Mouse (Mus musculus): ENCODE data around the gene Gfod2.

The Gfod2 gene

GRCm38 (mm10) chr8:105700566-105700965 lies 57.9 kb downstream of the Gfod2 start:
- POLR2A ChIA-PET, result interaction anchor here in 3 of 4 experiments (0.6 to 5.7 kb wide), 43 partner anchors 8 to 357 kb away, joined by 3 to 58 read pairs (median 4); partner anchors contain the start of genes Carmil2 (in 3 of the 3), Agrp (in 2 of the 3), Ctcf (in 2 of the 3) and Pskh1 (in 2 of the 3)
- CTCF ChIA-PET, result interaction anchor here in 3 of 4 experiments (0.7 to 1.6 kb wide), 13 partner anchors 14 to 230 kb away, joined by 3 to 7 read pairs (median 3); partner anchors contain the start of gene Tppp3 (in 1 of the 3)

- ChIA-PET POLR2A (interaction anchor here in 3 of 4 experiments (0.7 to 5.7 kb wide), 32 partner anchors 10 to 352 kb away, joined by 3 to 58 read pairs (median 5); partner anchors contain the start of genes Carmil2 (in 3 of the 3), Agrp (in 2 of the 3), Ctcf (in 2 of the 3) and Ranbp10 (in 2 of the 3)), CTCF (interaction anchor here in 3 of 4 experiments (0.7 to 1.6 kb wide), 8 partner anchors 13 to 230 kb away, joined by 3 to 5 read pairs (median 4); partner anchors contain the start of gene Tppp3 (in 1 of the 3))
Measured at GRCm38 (mm10) chr8:105699488-105700215, 58.8 kb downstream of the Gfod2 start.

- ChIA-PET CTCF (interaction anchor here in 2 of 4 experiments (0.7 to 1.0 kb wide), 2 partner anchors 102 to 166 kb away, joined by 3 to 4 read pairs; no protein-coding TSS in a partner anchor), POLR2A (interaction anchor here in 3 of 4 experiments (0.6 to 5.7 kb wide), 9 partner anchors 9 to 157 kb away, joined by 3 to 58 read pairs (median 3); partner anchors contain the start of genes Carmil2 (in 2 of the 3) and Agrp (in 1 of the 3))
Measured at GRCm38 (mm10) chr8:105698734-105699133, 59.7 kb downstream of the Gfod2 start.

DNA sequence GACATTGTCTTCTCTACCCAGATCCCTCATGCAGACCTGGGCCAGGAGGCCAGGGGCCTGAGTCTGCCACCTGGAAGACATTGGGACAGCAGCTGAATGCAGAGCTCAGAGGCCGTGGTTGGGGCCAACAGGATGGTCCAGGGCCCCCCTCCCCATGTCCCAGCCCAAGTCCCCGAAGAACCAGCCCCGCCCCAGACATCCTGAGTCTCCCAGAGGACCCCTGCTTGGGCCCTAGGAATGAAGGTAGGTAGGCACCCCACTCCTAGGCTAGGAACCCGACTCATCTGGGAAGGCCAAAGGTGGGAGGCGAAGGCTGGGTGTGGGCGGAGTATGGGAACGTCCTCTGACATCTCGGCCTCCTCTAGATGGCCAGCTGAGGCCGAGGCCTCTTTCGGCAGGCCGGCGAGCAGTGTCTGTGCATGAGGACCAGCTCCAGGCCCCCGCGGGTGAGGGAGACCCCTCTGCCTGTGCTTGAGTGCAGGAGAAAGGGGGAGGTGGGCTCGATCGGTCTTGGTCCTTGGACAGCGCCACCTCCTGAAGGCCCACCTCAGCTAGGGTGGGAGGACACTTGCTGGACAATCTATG lies 61.2 kb downstream of the Gfod2 start:
- ChIA-PET POLR2A (interaction anchor here in 3 of 4 experiments (1.0 to 5.7 kb wide), 3 partner anchors 9 to 11 kb away, joined by 6 to 58 read pairs (median 45); partner anchors contain the start of gene Carmil2 (in 2 of the 3)), CTCF (interaction anchor here in 1 of 4 experiments (1.4 kb wide), 1 partner anchor 233 kb away, joined by 3 read pairs; no protein-coding TSS in a partner anchor)

DNA sequence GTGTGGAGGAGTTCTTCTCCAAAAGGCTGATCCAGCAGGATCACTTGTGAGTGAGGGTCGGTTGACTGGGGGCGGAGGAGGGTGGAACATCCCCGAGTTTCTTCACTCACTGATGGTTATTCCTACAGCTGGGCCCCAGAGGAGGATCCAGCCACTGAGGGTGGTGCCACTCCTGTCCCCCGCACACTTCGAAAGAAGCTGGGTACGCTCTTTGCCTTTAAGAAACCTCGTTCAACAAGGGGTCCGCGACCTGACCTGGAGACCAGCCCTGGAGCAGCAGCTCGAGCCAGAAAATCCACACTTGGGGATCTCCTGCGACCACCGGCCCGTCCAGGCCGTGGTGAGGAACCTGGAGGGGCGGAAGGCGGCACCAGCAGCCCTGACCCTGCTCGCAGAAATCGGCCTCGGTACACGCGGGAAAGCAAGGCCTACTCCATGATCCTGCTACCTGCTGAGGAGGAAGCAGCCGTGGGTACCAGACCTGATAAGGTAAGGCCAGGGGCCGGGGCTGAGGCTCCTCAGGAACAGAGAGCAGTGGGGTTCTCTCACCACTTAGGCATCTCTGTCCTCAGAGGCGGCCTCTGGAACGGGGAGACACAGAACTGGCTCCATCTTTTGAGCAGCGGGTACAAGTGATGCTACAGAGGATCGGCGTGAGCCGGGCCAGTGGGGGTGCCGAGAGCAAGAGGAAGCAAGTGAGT lies 63.2 kb downstream of the Gfod2 start:
- CTCF ChIA-PET, result interaction anchor here in 2 of 4 experiments (0.6 to 1.6 kb wide), 3 partner anchors 21 to 90 kb away, joined by 3 to 8 read pairs (median 4); partner anchors contain the start of gene Ripor1 (in 1 of the 2)
- POLR2A ChIA-PET, result interaction anchor here in 2 of 4 experiments (0.5 to 1.6 kb wide), 4 partner anchors 14 to 205 kb away, joined by 3 to 6 read pairs (median 4); no protein-coding TSS in a partner anchor

DNA sequence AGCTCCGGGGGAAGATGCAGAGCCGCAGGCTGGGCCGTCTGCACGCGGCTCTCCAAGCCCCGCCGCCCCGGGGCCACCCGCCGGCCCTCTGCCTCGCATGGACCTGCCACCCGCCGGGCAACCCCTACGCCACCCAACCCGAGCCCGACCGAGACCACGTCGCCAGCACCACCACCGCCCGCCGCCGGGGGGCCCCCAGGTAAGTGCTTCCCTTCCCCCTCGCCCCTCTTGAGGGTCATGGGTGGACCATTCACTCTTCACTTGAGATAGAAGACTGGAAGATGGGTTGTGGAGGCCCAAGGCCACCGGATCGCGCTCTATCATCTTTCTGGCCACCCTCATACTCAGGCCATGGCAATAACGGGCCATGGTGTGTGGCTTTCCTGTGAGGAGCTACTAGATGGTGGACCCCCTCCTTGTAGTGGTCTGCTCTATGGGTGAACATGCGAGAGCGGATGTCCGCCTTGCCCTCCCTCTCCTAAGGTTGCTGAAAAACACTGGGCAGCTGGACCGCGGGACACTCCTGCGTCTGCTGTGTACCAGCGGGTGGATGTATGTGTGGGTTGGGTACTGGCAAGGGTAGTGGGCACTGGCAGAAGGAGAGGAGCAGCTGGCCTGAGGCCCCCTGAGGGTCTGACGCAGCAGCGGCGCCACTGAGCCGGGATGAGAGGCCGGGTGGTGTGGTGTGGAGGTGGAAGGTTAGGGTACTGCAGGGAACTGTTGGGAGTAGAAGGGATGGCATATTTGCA lies 64.2 kb downstream of the Gfod2 start:
- ChIA-PET POLR2A (interaction anchor here in 3 of 4 experiments (0.5 to 2.9 kb wide), 14 partner anchors 10 to 133 kb away, joined by 3 to 10 read pairs (median 3); partner anchors contain the start of genes Ranbp10 (in 2 of the 3), 4933405L10Rik (in 1 of the 3), Agrp (in 1 of the 3) and Ctcf (in 1 of the 3)), CTCF (interaction anchor here in 3 of 4 experiments (0.5 to 1.9 kb wide), 8 partner anchors 20 to 220 kb away, joined by 3 to 6 read pairs (median 3); partner anchors contain the start of genes Agrp (in 1 of the 3), Ctcf (in 1 of the 3) and Ripor1 (in 1 of the 3))

DNA sequence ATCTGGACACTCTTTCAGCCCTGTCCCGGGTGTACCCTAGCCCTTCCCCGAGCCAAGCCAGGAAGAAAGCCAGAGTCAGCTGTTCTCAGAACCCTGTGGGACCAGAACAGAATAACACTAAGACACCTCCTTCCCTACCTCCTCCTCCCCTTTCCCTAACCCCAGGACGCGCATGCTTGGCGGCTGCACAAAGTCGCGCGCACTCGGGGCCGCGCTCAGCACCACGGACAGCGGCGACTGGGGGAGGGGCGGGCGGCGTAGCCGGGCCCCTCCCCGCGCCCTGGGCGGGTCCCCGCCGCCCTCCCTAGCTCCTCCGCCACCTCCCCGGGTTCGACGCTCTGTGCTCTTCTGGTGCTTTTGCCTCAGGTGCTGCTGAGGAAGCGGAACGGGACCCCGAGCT lies 64.8 kb downstream of the Gfod2 start:
- CTCF ChIA-PET, result interaction anchor here (0.6 to 1.9 kb wide), 9 partner anchors 20 to 97 kb away, joined by 3 to 9 read pairs (median 3); partner anchors contain the start of genes Agrp (in 1 of the 4), Ctcf (in 1 of the 4) and Ripor1 (in 1 of the 4)

DNA sequence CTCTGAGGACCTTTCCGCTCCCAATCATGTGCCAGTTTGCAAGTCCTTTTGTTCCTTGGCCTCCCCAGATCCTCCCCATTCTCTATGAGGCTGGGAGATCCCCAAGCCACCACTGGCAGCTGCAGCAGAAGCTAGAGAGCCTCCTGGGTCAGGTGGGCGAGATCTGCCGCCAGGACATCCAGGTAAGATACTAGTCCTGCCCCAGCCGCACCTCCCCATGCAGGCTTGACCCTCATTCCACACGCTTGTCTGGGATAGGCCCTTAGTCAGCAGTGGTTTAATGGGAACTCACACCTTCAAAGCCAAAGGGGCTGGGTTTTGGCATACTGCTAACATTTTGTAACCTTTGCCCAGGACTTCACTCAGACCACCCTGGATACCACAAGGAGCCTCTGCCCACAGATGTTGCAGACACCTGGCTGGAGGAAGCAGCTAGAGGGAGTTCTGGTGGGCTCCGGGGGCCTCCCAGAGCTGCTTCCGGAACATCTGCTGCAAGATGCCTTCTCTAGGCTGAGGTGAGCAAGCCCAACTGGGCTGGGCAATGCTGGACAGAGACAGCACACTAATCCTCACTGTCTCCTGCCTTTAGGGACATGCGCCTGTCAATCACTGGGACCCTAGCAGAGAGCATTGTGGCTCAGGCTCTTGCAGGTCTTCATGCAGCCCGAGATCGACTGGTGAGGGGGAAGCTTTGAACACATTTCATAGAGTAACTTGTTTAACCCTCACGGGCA lies 65.8 kb downstream of the Gfod2 start:
- ChIA-PET POLR2A (interaction anchor here (0.5 to 2.9 kb wide), 14 partner anchors 8 to 172 kb away, joined by 3 to 10 read pairs (median 3); partner anchors contain the start of genes Acd (in 1 of the 4), Agrp (in 1 of the 4), Ctcf (in 1 of the 4) and Pard6a (in 1 of the 4)), CTCF (interaction anchor here in 3 of 4 experiments (1.1 to 1.9 kb wide), 3 partner anchors 56 to 96 kb away, joined by 3 to 6 read pairs (median 4); partner anchors contain the start of genes Agrp (in 1 of the 3) and Ctcf (in 1 of the 3))

More for the DNA sequence above, 64.8 kb downstream of the Gfod2 start:
- POLR2A ChIA-PET, result interaction anchor here in 3 of 4 experiments (0.5 to 2.9 kb wide), 18 partner anchors 10 to 271 kb away, joined by 3 to 10 read pairs (median 3); partner anchors contain the start of genes Ranbp10 (in 2 of the 3), Agrp (in 1 of the 3) and Ctcf (in 1 of the 3)

DNA sequence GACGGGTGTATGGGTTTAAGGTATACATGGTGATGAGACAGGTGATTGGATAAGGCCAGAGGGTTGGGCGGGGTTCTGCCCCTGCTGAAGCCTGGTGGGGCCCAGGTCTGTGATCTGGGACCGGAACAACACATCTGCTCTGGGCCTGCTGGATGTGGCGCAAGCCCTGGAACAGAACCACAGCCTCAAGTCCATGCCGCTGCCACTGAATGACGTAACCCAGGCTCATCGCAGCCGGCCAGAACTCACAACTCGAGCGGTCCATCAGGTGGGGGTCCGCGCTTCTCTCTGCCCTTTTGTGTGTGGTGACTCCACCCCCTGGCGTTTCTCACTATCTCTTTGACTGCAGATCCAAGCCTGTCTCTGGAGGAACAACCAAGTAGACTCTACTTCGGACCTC lies 67.5 kb downstream of the Gfod2 start:
- CTCF ChIA-PET, result interaction anchor here in 2 of 4 experiments (0.5 to 1.0 kb wide), 2 partner anchors 30 to 175 kb away, joined by 3 read pairs; no protein-coding TSS in a partner anchor
- POLR2A ChIA-PET, result no interaction called here

- CTCF ChIA-PET, result interaction anchor here in 1 of 4 experiments (1.9 kb wide), 1 partner anchor 28 kb away, joined by 6 read pairs; no protein-coding TSS in a partner anchor
- POLR2A ChIA-PET, result interaction anchor here in 2 of 4 experiments (1.0 to 4.9 kb wide), 9 partner anchors 9 to 68 kb away, joined by 3 to 58 read pairs (median 6); partner anchors contain the start of genes Acd (in 2 of the 2), Pard6a (in 2 of the 2), Agrp (in 1 of the 2) and Ctcf (in 1 of the 2)
Measured at GRCm38 (mm10) chr8:105689983-105690360, 68.5 kb downstream of the Gfod2 start.

GRCm38 (mm10) chr8:105689256-105689982 lies 69.0 kb downstream of the Gfod2 start:
- ChIA-PET CTCF (interaction anchor here in 2 of 4 experiments (0.6 to 1.9 kb wide), 4 partner anchors 25 to 112 kb away, joined by 4 to 6 read pairs (median 6); no protein-coding TSS in a partner anchor), POLR2A (interaction anchor here in 3 of 4 experiments (0.5 to 4.9 kb wide), 21 partner anchors 9 to 205 kb away, joined by 3 to 58 read pairs (median 4); partner anchors contain the start of genes Acd (in 2 of the 3), Pard6a (in 2 of the 3), Agrp (in 1 of the 3) and Atp6v0d1 (in 1 of the 3))

DNA sequence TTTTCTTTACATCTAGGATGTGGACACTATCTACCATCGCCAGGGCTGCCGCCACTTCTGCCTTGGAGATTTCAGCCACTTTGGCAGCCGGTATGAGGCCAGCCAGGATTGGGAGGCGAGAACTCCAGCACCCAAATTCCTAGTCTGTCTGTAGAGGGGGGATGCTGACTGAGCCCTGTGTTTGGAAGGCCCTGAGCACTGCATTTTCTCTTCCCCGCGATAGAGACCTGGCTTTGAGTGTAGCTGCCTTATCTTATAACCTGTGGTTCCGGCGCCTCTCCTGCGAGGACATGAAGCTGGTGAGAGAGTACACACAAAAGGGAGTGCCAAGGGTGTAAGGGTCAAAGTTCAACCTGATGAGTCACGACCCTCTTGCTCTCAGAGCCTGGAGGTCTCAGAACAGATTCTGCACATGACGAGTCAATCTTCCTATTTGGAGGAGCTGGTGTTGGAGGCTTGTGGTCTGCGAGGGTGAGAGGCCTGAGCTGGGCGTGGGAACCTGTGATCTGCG lies 70.2 kb downstream of the Gfod2 start:
- POLR2A ChIA-PET, result interaction anchor here (0.6 to 4.9 kb wide), 47 partner anchors 9 to 451 kb away, joined by 3 to 58 read pairs (median 4); partner anchors contain the start of genes Acd (in 2 of the 4), Ctcf (in 2 of the 4), Pard6a (in 2 of the 4) and Pskh1 (in 2 of the 4)
- CTCF ChIA-PET, result interaction anchor here (0.5 to 2.8 kb wide), 12 partner anchors 16 to 833 kb away, joined by 3 to 11 read pairs (median 3); no protein-coding TSS in a partner anchor

- CTCF ChIA-PET, result interaction anchor here (0.5 to 4.1 kb wide), 21 partner anchors 17 to 833 kb away, joined by 3 to 20 read pairs (median 3); partner anchors contain the start of gene Nrn1l (in 1 of the 4)
- POLR2A ChIA-PET, result interaction anchor here in 3 of 4 experiments (0.6 to 4.9 kb wide), 46 partner anchors 9 to 433 kb away, joined by 3 to 58 read pairs (median 4); partner anchors contain the start of genes Acd (in 3 of the 3), Pard6a (in 3 of the 3), Agrp (in 2 of the 3) and Ctcf (in 2 of the 3)
Measured at GRCm38 (mm10) chr8:105687512-105687911, 71.0 kb downstream of the Gfod2 start.

DNA sequence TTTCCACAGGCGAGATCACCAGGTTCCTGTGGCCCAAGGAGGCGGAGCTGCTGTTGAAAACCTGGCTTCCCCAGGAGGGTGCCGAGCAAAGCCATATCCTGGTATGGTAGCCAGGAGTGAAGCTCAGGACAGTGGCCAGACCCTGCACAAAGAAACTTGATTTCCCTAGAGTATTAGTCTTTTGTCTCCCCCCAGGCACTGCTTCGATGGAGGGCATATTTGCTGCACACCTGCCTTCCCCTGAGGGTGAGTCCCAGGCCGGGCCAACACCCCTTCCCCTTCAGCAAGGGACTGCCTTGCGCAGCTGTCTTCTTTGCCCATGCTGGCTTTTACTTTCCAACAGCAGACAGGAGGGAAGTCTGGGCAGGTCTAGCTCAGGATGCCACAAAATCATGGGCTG lies 71.9 kb downstream of the Gfod2 start:
- CTCF ChIA-PET, result interaction anchor here (0.5 to 4.1 kb wide), 17 partner anchors 14 to 259 kb away, joined by 3 to 20 read pairs (median 3); partner anchors contain the start of genes Atp6v0d1 (in 1 of the 4), Nrn1l (in 1 of the 4) and Ripor1 (in 1 of the 4)

More for the DNA sequence above, 71.9 kb downstream of the Gfod2 start:
- POLR2A ChIA-PET, result interaction anchor here in 3 of 4 experiments (0.5 to 4.9 kb wide), 36 partner anchors 11 to 610 kb away, joined by 3 to 58 read pairs (median 4); partner anchors contain the start of genes Acd (in 3 of the 3), Agrp (in 3 of the 3), Pard6a (in 3 of the 3) and Ctcf (in 2 of the 3)
